Comparison of ENCODE assay signal across 22 mouse cellular contexts in the genomic region with DNA sequence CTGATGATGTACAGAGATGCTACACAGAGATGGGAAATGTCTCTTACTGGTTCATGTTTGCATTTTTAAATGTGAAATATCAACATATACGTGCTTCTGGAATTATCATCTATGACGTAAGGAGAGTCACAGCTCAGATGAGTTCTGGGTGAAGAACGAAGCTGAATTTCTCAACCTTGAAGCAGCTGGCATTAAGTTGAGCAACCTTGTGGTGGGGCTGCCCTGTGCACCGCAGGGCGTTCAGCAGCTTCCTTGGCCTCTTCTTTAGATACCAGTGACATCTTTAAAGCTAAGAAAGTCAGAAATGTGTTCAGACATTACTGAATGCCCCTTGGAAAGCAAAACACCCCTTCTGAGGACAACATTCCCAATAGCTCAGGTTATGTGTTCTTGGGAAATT.
"Had no signal": no experiment of that assay in that cellular context is flagged by ENCODE, and none has a peak within 500 bp of the region (broad histone marks: within the 10 kb centered on the region; RNA-seq: fewer than 3 reads in every experiment).

No protein-coding gene starts in this region.

- DNase-seq: heart, postnatal 10 days; heart, postnatal 14 days; heart, postnatal 36 days; heart, postnatal 4 days; kidney, adult 11 months; kidney, adult 18-20 months; kidney, adult 2 months; kidney, adult 8-10 months; kidney, adult 9 months; kidney, postnatal 10 days; kidney, postnatal 14 days; kidney, postnatal 25 days; kidney, postnatal 36 days; kidney, postnatal 4 days; layer of hippocampus, adult 9-11 months; layer of hippocampus, postnatal 36 days had no signal

- ATAC-seq: hindbrain, embryonic 16.5 days; hindbrain, postnatal 0 days; inflammation-experienced regulatory T-cells, adult 6 months; intestine, embryonic 15.5 days; intestine, embryonic 16.5 days; intestine, postnatal 0 days had no signal
